Mouse (Mus musculus): ENCODE data around the gene Mob2. TPM values are rescaled to one million over a fixed set of nuclear protein-coding genes. Genes with fewer than 3 reads are reported as not detected.

Gene Mob2
- polyA plus RNA-seq, 1 experiment from 2014 or later = 69.2 TPM

GRCm38 (mm10) chr7:142050536-142050935, 10.3 kb downstream of the Mob2 start:
- Histone ChIP-seq H3K27ac (no peak overlapping the region), H3K9me3 (no peaks in the 10 kb centered on the region), H3K9ac (no peak overlapping the region), H3K4me1 (no peaks in the 10 kb centered on the region), H3K4me2 (no peak overlapping the region), H3K36me3 (peaks cover 23% of the 10 kb centered on the region), H3K4me3 (no peak overlapping the region), H3K27me3 (no peaks in the 10 kb centered on the region)
- no peak for ATAC-seq (ENCODE audit: insufficient number of reproducible peaks, insufficient read depth, low FRiP score, low TSS enrichment, low read depth)

GRCm38 (mm10) chr7:142045932-142046331, 14.9 kb downstream of the Mob2 start:
- Histone ChIP-seq H3K9me3 (no peaks in the 10 kb centered on the region), H3K4me1 (no peaks in the 10 kb centered on the region), H3K4me3 (no peak overlapping the region), H3K9ac (no peak overlapping the region), H3K27me3 (no peaks in the 10 kb centered on the region), H3K36me3 (peaks cover 5% of the 10 kb centered on the region), H3K4me2 (no peak overlapping the region), H3K27ac (no peak overlapping the region)
- ATAC-seq (ENCODE audit: insufficient number of reproducible peaks, insufficient read depth, low FRiP score, low TSS enrichment, low read depth) = no peak
- WGBS = 80% methylated on average over 1 of the region's 1 CpGs

GRCm38 (mm10) chr7:142045344-142045743, 15.5 kb downstream of the Mob2 start:
- no peak overlapping the region for H3K9ac ChIP-seq
- H3K27me3 ChIP-seq = no peaks in the 10 kb centered on the region
- H3K36me3 ChIP-seq = peaks cover 5% of the 10 kb centered on the region
- no peaks in the 10 kb centered on the region for H3K4me1 ChIP-seq
- H3K4me3 ChIP-seq = no peak overlapping the region
- no peak for ATAC-seq (ENCODE audit: insufficient number of reproducible peaks, insufficient read depth, low FRiP score, low TSS enrichment, low read depth)
- H3K9me3 ChIP-seq = no peaks in the 10 kb centered on the region
- H3K27ac ChIP-seq = no peak overlapping the region
- 67% methylated on average over 2 of the region's 2 CpGs for WGBS
- H3K4me2 ChIP-seq = no peak overlapping the region

GRCm38 (mm10) chr7:142040756-142041155, 20.1 kb downstream of the Mob2 start:
- no peaks in the 10 kb centered on the region for H3K9me3 ChIP-seq
- no peak overlapping the region for H3K4me3 ChIP-seq
- ATAC-seq (ENCODE audit: insufficient number of reproducible peaks, insufficient read depth, low FRiP score, low TSS enrichment, low read depth) = no peak
- H3K9ac ChIP-seq = no peak overlapping the region
- no peaks in the 10 kb centered on the region for H3K27me3 ChIP-seq
- WGBS = 94% methylated on average over 3 of the region's 3 CpGs
- H3K36me3 ChIP-seq = no peaks in the 10 kb centered on the region
- no peaks in the 10 kb centered on the region for H3K4me1 ChIP-seq
- H3K27ac ChIP-seq = no peak overlapping the region
- H3K4me2 ChIP-seq = no peak overlapping the region

GRCm38 (mm10) chr7:142037553-142038170, 23.2 kb downstream of the Mob2 start:
- no peak for ATAC-seq (ENCODE audit: insufficient number of reproducible peaks, insufficient read depth, low FRiP score, low TSS enrichment, low read depth)
- Histone ChIP-seq H3K9me3 (no peaks in the 10 kb centered on the region), H3K27me3 (no peaks in the 10 kb centered on the region), H3K36me3 (no peaks in the 10 kb centered on the region), H3K4me1 (peaks cover 4% of the 10 kb centered on the region; the same call in 1 of the 2 replicates), H3K4me2 (no peak overlapping the region), H3K27ac (no peak overlapping the region), H3K9ac (no peak overlapping the region), H3K4me3 (no peak overlapping the region)
- WGBS = 72% methylated on average over 4 of the region's 4 CpGs

- Histone ChIP-seq H3K27ac (no peak overlapping the region), H3K4me3 (no peak overlapping the region), H3K9ac (no peak overlapping the region), H3K27me3 (no peaks in the 10 kb centered on the region), H3K9me3 (no peaks in the 10 kb centered on the region), H3K4me1 (peaks cover 4% of the 10 kb centered on the region; the same call in 1 of the 2 replicates), H3K4me2 (no peak overlapping the region), H3K36me3 (no peaks in the 10 kb centered on the region)
- no peak for ATAC-seq (ENCODE audit: insufficient number of reproducible peaks, insufficient read depth, low FRiP score, low TSS enrichment, low read depth)
- 60% methylated on average over 2 of the region's 2 CpGs for WGBS
Observed at GRCm38 (mm10) chr7:142035048-142035811, 25.6 kb downstream of the Mob2 start.

- ATAC-seq (ENCODE audit: insufficient number of reproducible peaks, insufficient read depth, low FRiP score, low TSS enrichment, low read depth) = no peak
- Histone ChIP-seq H3K4me1 (peaks cover 4% of the 10 kb centered on the region; the same call in 1 of the 2 replicates), H3K27ac (no peak overlapping the region), H3K9me3 (no peaks in the 10 kb centered on the region), H3K9ac (no peak overlapping the region), H3K36me3 (no peaks in the 10 kb centered on the region), H3K4me3 (no peak overlapping the region), H3K27me3 (no peaks in the 10 kb centered on the region), H3K4me2 (no peak overlapping the region)
- 81% methylated on average over 2 of the region's 2 CpGs for WGBS
Observed at GRCm38 (mm10) chr7:142034198-142034597, 26.7 kb downstream of the Mob2 start.

GRCm38 (mm10) chr7:142030073-142030472, 30.8 kb downstream of the Mob2 start:
- no peak overlapping the region for H3K27ac ChIP-seq
- H3K4me1 ChIP-seq = peaks cover 21% of the 10 kb centered on the region
- no peaks in the 10 kb centered on the region for H3K9me3 ChIP-seq
- ATAC-seq (ENCODE audit: insufficient number of reproducible peaks, insufficient read depth, low FRiP score, low TSS enrichment, low read depth) = no peak
- no peaks in the 10 kb centered on the region for H3K36me3 ChIP-seq
- no peaks in the 10 kb centered on the region for H3K27me3 ChIP-seq
- no peak overlapping the region for H3K4me3 ChIP-seq
- no peak overlapping the region for H3K9ac ChIP-seq
- H3K4me2 ChIP-seq = no peak overlapping the region

GRCm38 (mm10) chr7:142025926-142026325, 34.9 kb downstream of the Mob2 start:
- ATAC-seq (ENCODE audit: insufficient number of reproducible peaks, insufficient read depth, low FRiP score, low TSS enrichment, low read depth) = no peak
- Histone ChIP-seq H3K4me1 (peaks cover 21% of the 10 kb centered on the region), H3K27ac (peak overlapping the region; percentile 44; the same call in 1 of the 2 replicates), H3K27me3 (no peaks in the 10 kb centered on the region), H3K9ac (no peak overlapping the region), H3K9me3 (no peaks in the 10 kb centered on the region), H3K36me3 (no peaks in the 10 kb centered on the region), H3K4me3 (no peak overlapping the region), H3K4me2 (no peak overlapping the region)
- WGBS = 83% methylated on average over 4 of the region's 4 CpGs

- peaks cover 26% of the 10 kb centered on the region for H3K4me1 ChIP-seq
- H3K9me3 ChIP-seq = no peaks in the 10 kb centered on the region
- peak overlapping the region; percentile 44 for H3K27ac ChIP-seq
- H3K4me3 ChIP-seq = no peak overlapping the region
- H3K27me3 ChIP-seq = no peaks in the 10 kb centered on the region
- H3K36me3 ChIP-seq = no peaks in the 10 kb centered on the region
- WGBS = 76% methylated on average over 2 of the region's 2 CpGs
- no peak; the same call in 1 of the 2 replicates for ATAC-seq (ENCODE audit: insufficient number of reproducible peaks, insufficient read depth, low FRiP score, low TSS enrichment, low read depth)
- H3K4me2 ChIP-seq = no peak overlapping the region
- no peak overlapping the region for H3K9ac ChIP-seq
Observed at GRCm38 (mm10) chr7:142025196-142025595, 35.7 kb downstream of the Mob2 start.

- Histone ChIP-seq H3K27ac (no peak overlapping the region), H3K27me3 (no peaks in the 10 kb centered on the region), H3K36me3 (peaks cover 5% of the 10 kb centered on the region; the same call in 1 of the 2 replicates), H3K4me2 (no peak overlapping the region), H3K4me3 (no peak overlapping the region), H3K9ac (no peak overlapping the region), H3K9me3 (no peaks in the 10 kb centered on the region), H3K4me1 (peaks cover 23% of the 10 kb centered on the region)
- WGBS = 68% methylated on average over 3 of the region's 3 CpGs
- no peak for ATAC-seq (ENCODE audit: insufficient number of reproducible peaks, insufficient read depth, low FRiP score, low TSS enrichment, low read depth)
Observed at GRCm38 (mm10) chr7:142020827-142021226, 40.0 kb downstream of the Mob2 start.

- 47% methylated on average over 2 of the region's 2 CpGs for WGBS
- H3K4me3 ChIP-seq = no peak overlapping the region
- no peak for ATAC-seq (ENCODE audit: insufficient number of reproducible peaks, insufficient read depth, low FRiP score, low TSS enrichment, low read depth)
- H3K9me3 ChIP-seq = no peaks in the 10 kb centered on the region
- no peak overlapping the region for H3K9ac ChIP-seq
- H3K4me1 ChIP-seq = peaks cover 14% of the 10 kb centered on the region
- H3K27ac ChIP-seq = no peak overlapping the region
- peaks cover 16% of the 10 kb centered on the region; the same call in 1 of the 2 replicates for H3K36me3 ChIP-seq
- H3K4me2 ChIP-seq = no peak overlapping the region
- H3K27me3 ChIP-seq = no peaks in the 10 kb centered on the region
Observed at GRCm38 (mm10) chr7:142019699-142020098, 41.2 kb downstream of the Mob2 start.
